Mouse (Mus musculus) lung, adult 10 weeks (tissue): ENCODE results near the gene Ankmy1. TPM values are rescaled to one million over a fixed set of nuclear protein-coding genes. Genes with fewer than 3 reads are reported as not detected.

Source experiments
- polyA plus RNA-seq: library from polyadenylated mRNA; stranded (reverse); fragments of 350-450 nt; fragmentation: Illumina TruSeq; extraction: RNeasy Lipid Tissue Mini Kit (QIAGEN cat#74804); gene quantifications from one replicate; pipeline ENCODE4 v1.2.3, GENCODE M21; 2014; ENCODE audit warnings: low read depth, low replicate concordance; ENCODE audit not compliant: insufficient read depth

Ankmy1 gene
- 0.85 TPM for polyA plus RNA-seq

DNA sequence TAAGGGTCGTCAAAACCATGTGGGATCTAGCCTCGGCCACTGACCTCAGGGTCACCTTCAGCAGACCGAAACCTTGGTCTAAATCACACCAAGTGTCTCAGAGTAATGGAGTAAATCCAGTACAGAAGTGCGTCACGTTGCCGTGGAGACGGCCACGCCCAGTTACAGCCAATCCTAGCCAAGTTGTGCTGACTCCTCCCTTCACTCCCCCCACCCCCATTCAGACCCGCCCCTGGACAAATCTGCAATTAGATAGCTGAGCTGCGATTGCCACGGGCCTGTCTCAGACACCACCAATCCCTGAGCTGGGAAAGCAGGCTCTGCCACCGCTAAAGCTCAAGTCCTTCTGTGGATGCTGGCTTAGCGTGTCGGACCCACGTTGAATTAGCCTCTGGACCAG lies at the start of gene Ankmy1:
Ankmy1 (minus strand) TSS at position 121 of the 400 bp plus-strand sequence.

DNA sequence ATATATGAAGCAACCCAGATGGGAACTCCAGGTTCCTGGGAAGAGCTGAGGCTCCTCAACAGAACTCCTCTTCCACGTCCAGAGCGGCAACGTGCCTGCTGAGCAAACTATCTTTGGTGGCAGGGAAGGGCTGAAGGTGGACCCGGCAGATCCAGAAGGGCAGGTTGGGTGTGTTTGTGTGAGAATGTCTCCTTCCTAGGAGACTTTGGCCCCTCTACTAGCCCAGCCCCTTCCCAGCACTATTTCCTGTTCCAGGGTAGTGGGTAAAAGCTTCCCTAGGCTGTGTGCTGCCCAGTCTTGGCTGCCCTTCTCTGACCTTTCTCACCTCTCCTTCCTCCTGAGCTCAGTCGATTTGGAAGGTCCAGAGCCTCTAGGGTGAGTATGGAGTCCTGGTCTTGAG lies 47.9 kb upstream of the Ankmy1 start, which contains the start of gene Gpr35:
Gpr35 (plus strand) TSS at position 259 of the 400 bp plus-strand sequence.

DNA sequence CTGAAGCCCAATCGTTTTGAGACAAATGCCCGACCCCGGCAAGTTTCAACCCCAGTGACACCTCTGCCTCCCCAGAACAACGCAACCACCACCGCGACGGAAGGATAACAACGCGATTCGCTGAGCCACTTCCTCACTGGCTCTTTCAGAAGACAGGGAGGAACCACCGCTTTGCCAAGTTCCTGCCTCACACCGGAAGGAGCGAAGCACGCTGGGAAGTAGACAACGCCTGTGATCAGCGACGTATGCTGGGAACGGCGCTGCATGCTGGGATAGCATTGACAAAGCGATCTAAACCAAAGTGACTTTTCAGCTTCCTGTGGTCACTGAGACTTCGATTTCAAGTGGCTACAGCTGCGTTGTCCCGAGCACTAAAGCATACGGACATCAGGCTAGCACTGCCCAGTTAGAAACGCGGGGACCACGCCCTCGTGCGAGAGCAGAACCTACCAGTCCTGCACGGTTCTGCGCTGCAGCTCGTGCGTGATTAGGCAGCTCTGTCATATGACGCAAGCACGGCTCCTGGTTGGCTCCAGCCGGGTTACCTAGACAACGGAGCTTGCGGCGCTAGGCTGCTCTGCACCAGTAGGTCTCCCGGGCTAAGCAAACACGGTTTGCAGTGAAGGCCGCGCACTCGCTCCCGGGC lies 31.6 kb upstream of the Ankmy1 start, which contains the start of gene Capn10:
Capn10 (plus strand) TSS at position 195 of the 646 bp plus-strand sequence.

DNA sequence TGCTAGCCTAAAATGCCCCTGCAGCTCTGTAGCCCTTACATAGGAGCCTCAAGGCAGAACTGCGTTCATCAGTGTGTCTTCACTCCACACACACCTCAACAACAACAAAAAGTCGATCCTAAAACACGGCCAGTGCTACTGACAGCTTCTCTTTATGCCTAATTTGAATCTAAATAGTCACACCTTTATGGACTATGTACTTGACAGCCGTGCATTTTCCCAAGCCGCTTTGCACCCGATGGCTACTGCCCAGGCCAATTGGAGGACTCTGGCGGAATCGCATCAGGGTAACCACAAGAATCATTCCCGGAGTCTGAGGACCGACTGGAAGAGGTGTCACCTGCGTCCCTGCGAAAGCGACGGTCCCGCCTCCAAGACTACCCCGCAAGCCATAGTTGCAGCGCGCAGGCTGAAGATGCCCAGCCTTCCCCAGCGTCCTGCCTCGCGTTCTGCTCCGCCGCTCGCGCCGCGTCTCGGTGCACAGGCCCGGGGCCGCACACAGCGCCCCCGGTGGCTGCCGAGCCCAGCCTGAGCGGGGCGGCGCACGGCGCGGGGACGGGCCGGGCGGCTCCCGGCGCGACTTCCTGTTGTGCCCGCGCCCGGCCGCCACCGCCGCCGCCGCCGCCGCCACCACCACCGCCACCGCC lies 7.7 kb upstream of the Ankmy1 start, which contains the start of gene Rnpepl1:
Rnpepl1 (plus strand) TSS at position 545 of the 647 bp plus-strand sequence.

DNA sequence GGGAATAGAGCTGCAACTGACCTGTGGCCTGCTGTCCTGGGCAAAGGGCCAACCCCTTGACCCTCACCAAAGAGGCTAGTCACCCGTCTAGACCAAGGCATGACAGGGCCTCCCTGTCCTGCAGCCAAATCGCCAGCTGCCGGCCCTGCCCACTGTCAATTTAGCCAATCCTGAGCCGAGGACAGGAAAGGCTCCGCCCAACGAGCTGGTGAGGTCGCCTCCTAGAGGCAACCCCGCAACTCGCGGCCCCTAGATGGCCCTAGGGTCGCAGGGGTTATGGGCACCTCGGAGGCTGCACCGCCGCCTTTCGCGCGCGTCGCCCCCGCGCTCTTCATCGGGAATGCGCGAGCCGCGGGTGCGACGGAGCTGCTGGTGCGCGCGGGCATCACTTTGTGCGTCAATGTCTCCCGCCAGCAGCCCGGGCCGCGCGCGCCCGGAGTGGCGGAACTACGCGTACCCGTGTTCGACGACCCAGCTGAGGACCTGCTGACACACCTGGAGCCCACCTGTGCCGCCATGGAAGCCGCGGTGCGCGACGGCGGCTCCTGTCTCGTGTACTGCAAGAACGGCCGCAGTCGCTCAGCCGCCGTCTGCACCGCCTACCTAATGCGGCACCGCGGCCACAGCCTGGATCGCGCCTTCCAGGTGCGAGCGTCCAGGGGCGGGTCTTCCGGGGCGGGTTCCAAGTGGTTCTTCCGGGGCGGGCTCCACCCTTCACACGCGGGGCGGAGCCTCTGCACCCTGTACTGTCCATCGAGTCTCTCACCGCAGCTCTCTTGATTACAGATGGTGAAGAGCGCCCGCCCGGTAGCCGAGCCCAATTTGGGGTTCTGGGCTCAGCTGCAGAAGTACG lies 4.3 kb upstream of the Ankmy1 start, which contains the start of gene Dusp28:
Dusp28 (plus strand) TSS at position 203 of the 853 bp plus-strand sequence.

DNA sequence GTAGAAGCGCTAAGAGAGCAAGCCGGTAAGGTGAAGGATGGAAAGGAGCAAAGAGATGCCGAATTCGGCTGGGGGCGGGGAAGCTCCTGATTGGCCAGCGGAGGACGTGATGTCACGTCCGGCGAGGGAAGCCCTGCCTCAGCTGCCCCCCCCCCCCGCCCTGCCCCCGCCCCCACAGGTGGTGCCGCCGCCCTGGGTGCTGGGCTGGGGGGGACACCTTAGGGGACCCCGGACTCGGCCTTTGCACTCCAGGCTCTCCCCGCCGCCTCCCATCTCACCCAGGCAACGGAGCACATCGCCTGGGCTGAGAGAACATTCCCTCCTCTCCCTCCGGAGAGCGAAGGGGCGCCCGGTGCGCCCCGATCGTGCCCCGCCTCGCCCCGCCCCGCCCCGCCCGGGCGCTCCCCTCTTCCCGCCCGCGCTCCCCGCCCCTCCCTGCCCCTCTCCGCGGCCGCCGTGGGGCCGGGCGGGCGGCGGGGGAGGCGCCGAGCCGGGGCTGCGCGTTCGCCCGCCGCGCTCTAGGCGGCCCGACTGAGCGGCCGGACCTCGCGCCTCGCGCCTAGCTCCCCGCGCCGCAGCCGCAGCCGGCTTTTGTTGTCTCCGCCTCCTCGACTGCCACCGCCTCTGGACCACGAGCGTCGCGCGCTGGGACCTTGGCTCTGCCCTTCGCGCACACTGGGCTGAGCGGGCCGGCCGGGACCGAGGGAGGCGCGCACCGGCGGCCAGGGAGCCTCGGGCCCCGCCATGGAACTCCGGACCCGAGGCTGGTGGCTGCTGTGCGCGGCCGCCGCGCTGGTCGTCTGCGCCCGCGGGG lies 71.3 kb downstream of the Ankmy1 start, which contains the start of gene Gpc1:
Gpc1 (plus strand) TSS at position 458 of the 814 bp plus-strand sequence.

Other genes with a start within 250 kb of the Ankmy1 start
- 8.7 TPM for gene Gpc1, start 71.3 kb downstream of the Ankmy1 start, polyA plus RNA-seq
- gene Dusp28, start 4.1 kb upstream of the Ankmy1 start, polyA plus RNA-seq: 12.0 TPM
- 72.0 TPM for gene Rnpepl1, start 7.9 kb upstream of the Ankmy1 start, polyA plus RNA-seq
- gene Capn10, start 31.5 kb upstream of the Ankmy1 start, polyA plus RNA-seq: 11.5 TPM
- 1.8 TPM for gene Gpr35, start 48.0 kb upstream of the Ankmy1 start, polyA plus RNA-seq
- not detected for gene Aqp12, start 103.4 kb upstream of the Ankmy1 start, polyA plus RNA-seq
- 0.69 TPM for gene Kif1a, start 199.0 kb upstream of the Ankmy1 start, polyA plus RNA-seq
- gene Agxt, start 232.3 kb upstream of the Ankmy1 start, polyA plus RNA-seq: not detected